Mouse (Mus musculus) CD8-positive naive resting alpha-beta T cell, adult 2 months (primary cell): Measurements from ENCODE around the gene Slc27a2.
"Not testable (repeated sequence)": the region's sequence is repeated elsewhere in the genome, so short reads cannot be mapped to it uniquely, and the experiment has no call there.

Experiments used
- DNase-seq, 2 experiments: peaks; one replicate each; pipeline ENCODE4 v3.0.0; 2022; ENCODE audit warnings: low read depth in 2 of 2, low spot score in 2 of 2

Slc27a2 gene

DNA sequence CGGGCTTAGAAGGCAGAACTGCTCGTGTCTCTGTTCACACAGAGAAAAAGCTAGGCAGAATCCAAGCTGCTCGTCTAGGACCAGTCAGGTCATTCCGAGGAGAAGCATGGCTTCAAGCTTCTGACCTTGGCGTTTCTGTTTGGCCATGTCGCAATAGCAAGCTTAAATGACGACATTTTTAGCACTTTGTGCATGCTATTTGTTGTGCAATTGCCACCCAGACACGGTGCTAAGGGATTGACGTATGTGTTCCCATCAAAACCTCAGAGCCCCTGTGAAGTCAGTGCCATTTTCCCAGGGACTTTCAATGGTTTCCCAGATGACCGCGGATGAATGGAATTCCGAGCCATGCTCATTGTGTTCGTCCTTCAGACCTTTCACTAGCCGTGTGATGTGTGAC lies 48.3 kb downstream of the Slc27a2 start:
- no peak for DNase-seq

DNA sequence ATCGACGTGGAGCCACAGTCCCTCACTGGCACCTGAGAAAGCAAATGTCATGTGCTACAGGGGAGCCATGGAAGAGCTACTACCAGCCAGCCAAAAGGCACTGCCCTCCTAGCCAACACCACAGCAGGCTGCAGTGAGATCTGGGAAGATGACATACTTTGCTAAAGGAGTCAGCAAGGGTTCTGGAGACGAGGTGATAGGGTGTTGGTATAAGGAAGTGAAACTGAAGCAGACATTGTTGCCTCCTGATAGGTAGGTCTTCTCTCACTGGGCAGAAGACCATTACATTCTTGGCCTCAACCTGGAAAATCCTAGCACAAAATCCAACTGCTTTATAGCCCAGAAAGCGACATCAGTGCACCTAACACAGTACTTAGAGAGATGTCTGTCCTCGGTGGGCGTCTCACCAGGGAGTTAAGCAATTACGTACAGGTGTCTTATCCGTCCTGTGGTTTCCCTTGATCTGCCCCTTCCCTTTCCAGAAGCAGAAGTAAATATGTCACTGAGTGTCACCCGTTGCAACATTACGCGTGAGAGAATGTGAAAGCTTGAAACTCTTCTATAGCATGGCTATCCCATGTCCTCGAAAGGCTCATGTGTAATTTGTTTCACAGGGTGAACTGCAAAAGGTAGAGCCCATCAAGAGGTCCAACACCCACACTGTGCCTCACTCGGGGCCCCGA lies 49.9 kb downstream of the Slc27a2 start:
- no peak for DNase-seq

DNA sequence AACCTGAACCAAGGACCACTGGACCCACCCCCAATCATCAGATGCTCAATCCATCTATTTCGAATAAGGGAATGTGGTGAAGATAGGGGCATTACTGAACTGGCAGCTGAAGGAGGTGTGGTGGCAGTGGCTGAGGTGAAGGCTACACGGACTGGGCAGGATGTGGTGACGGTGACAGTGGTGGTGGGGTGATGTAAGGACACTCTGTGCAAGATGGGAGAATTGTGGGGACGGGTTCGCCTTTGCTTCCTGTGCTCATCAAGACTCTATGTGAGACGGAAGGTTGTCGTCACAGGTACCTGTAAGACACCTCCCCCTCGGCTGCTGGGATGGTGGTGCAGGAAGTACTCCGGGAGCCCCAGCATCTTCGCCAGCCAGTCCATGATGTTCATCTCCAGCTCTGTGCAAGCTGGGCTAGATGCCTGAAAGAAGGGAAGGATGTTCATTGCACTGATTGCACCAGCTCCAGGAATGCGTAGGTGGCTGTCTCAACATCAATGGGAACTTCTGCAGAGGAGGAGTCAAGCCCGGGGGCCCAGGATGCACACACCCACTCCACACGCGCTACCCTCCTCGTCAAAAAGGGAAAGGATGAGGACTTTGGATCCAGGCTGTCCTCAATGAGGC lies 54.0 kb downstream of the Slc27a2 start:
- DNase-seq, result peak; percentile 80 to 82

DNA sequence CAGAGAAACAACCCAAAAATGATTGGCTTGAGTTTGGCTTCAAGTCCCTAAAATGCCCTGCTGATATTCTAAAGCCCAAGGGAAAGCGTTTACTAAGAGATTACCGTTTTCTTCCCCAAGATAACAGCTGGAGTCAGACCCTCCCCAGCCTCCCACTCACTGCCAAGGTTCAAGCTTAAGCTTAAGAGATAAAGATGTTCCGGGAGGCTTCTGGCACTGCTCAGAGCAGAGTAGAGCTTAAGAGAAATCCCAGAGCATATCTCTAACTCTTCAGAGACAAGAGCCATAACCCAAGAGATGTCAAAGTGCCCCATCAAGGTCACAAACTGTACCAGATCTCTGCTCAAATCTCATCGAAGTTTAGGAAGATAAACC lies 54.5 kb downstream of the Slc27a2 start:
- no peak for DNase-seq

DNA sequence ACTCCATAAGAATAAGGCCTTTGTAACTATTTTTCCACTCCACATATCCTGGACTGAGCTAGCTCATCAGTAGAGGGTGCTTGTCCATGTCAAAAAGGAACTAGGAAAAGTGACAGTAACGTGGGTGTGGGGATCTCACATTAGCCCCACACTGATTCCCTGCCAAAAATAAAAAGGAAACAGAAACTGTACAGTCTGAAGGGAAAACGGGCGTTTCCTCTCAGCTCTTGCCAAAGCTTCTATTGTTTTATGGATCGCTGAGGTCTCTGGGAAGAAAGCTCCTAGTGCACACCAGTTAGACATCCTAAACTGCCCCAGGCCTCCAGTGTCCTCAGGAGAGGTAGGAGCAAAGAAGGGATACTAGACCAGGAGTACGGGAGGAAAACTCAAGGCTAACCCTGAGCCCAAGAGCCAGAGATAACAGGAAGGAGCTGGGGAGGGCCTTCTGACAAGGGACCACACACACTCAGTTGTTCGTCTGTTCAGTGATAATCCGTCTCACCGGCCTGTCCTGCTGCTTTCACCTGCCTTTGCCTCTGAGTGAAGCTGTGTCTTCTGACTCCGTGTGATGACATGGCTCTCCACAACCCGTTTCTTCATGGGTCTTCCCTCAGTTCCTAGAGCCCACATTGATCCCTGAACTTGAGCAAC lies 55.5 kb downstream of the Slc27a2 start:
- DNase-seq, result no peak

DNA sequence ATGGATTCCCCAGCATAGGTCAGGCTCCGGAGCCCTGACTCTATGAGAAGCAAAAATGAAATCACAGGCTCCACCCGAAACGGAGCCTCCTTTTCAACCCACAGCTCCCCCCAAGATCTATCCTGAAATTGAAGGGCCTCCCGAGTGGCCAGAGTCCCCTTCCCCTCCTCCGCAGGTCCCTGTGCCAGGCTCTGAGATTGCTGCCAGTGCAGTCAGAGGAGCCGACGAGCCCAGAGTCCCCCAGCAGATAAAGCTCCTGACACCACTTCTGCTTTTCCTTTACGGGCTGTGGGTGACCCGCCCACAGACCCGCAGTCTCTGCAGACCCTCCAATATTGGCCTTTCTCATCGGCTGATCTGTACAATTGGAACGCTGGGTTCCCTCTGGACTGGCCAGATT lies 57.4 kb downstream of the Slc27a2 start:
- not testable (repeated sequence) for DNase-seq

DNA sequence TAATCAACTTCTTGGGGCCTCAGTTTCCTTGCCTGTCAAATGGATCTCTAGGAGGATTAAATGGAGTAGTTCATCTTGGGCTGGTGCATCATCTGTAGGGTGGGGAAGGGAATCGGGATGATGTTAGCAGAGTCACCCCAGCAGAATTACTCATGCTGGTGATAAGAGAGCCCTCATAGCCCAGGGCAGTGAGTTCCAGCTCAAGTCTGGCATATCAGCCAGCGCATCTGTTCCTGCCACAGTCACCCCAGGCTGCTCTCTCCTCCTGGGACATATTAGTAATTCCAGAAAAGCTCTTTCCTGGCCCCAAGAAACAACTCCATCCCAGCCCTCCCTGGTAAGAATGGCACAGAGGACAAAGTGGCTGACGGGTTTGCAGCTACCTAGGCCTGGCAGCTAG lies 63.1 kb downstream of the Slc27a2 start:
- DNase-seq, result no peak

DNA sequence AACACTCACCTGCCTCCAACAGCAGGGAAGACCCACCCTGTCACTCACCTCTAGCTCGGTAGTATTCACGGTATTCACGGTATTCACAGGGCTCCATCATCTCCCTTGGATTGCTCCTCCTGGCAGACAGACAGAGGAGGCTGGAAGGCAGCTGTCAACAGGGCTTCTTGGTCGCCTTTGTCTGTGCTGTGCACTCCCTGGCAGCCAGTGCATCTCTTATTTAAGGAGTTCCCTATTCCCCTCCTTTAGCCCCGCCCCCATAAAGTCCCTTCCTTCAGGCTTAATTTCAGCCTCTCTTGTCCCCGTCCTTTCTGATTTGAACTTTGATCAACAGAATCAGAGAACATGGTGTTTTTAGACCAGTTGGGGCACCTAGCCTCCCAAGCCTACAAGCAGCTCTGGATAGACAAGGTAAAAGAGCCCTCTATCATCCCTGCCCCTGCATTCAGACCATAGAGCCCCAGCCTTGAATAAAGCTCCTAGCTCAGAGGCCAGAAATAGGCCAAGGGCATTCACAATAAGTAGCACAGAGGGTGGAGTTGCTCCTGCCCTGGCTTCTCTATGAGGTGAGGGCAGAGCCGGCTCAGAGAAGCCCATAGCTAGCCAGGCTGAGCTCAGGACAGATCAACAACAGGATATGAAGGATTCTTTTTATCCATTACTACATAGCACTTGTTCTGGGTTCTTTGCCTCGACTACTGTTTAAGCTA lies 66.4 kb downstream of the Slc27a2 start:
- DNase-seq, result no peak

DNA sequence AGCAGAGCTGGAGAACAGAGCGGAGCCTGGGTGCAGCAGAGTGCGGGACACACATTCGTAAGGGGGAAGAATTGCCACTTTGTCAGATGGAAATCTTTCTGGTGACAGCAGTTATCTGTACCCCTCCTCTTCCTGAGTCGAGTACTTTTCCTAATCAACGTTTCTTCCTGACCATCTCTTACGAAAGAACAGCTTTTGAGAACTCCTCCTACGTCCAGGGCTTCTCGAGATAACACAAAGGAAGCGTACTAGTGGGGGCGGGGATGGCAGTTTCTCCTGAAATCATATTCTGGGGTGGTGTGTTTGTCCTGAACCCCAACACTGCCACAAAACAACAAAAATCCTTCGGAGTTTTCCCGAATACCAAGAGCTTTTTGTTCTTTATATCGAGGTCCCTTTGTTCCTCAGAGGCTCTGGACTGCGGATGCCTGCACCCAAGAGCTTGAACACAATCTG lies 67.1 kb downstream of the Slc27a2 start, which contains the start of gene Hdc:
Hdc (minus strand) TSS at position 51 of the 456 bp plus-strand sequence.
- DNase-seq, result no peak

DNA sequence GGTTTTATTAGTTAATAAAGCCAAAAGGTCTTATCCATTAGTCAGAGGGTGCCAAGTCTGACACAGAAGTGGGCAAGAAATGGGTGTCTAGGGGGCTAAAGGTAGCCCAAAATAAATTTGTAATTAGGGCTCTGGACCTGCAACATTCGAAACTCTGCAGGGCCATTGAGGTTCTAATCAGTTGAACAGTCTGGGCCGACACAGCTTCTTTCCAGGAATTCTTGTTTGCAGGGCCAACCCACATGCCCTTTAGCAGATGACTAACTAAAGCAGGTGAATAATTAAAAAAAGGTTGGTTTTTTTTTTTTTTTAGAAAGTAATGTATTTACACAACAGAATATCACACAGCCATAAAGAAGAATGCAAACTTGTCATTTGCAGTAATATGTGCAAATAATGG lies 70.2 kb downstream of the Slc27a2 start:
- no peak for DNase-seq

DNA sequence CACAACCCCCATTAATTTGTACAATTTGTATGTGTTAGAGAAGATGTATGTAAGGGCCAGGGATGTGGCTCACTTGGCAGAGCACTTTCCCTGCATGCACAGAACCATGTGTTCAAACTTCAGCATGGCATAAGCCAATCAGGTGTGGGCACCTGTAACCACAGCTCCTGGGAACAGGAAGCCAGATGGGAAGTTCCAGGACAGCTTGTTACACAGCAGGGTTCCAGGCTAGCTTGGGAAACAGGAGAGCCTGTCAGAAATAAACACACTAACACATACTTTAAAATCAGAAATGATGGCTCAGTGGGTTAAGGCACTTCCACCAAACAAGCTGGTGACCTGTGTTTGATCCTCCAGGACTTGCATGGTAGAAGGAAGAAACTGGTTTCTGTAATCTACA lies 70.9 kb downstream of the Slc27a2 start:
- DNase-seq, result no peak

DNA sequence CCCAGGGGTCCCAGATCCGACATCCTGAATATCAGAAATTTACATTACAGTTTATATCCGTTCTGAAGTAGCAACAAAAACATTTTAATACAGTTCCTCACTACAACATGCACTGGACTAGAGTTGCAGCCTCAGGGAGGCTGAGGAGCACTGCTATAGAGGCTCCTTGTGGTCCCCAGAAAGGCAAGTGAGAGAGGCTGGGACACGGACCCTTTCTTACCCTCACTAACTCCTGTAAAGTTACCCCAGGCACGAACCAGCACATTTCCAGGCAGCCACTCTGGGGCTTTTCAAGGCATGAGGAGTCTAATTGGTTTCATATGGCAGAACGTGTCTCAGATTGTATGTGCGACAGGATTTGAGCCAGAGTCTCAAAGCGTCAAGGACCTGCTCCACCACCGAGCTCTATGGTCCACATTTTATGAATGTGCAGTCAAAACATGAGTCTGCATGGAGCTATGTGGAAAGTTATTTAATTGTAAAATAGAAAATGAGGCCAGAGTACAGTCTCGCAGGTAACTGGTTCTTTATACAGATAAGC lies 76.3 kb downstream of the Slc27a2 start:
- no peak for DNase-seq

DNA sequence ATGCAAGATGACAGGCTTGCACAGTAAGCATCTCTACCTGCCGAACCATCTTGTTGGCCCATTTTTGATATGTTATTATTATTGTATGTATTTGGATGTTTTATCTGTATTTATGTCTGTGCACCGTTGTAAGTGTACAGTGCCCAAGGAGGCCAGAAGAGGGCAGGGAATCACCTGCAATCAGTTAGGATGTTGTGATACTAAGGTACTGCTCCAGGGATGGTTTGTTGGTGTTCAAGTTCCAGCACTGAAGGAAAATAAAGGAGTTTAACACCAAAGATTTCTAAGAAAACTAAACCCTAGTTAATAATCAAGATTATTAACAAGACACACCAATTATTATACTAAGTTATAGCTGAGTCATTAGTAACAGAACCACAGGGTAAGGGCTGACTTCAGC lies 81.0 kb downstream of the Slc27a2 start:
- no peak for DNase-seq

DNA sequence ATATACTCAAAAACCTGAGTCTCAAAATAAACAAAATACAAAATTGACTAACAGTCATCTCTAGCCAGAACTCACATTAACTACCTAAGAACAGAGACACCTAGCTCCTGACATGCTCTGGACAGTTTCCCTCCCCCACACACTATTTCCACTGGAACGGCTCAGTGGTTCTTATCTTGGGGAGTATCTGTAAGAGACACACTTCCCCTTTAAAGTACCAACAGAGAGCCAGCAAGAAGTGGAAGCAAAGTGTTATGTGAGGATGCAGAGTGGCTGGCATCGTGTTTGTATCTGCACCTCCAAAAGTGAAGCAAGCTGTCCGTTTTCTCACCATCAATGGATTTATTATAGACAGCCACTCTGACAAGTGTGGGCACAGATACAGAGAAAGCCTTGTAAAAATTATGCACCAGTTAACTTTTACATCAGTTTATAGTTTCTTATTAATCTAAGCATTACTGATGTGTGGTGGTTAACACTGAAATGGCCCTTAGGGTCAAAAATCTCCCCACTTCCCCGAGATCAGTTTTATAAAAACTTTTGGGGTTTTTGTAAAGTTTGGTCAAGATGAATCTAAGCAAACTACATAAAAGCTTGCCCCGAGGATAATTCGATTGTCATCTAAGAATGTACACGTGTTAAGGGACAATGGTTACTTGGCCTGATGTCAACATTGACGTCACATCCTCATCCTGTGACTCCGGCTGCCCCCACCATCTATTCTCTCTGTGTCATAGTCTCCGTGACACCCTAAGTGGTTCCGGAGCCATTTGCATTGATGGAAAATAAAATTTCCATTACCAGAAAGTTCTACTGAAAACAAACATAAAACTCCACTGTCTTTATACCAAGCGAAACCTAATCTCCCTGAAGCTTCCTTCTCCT lies 84.0 kb downstream of the Slc27a2 start:
- DNase-seq, result no peak
